Mouse (Mus musculus): ENCODE data around the gene Clip2. TPM values are rescaled to one million over a fixed set of nuclear protein-coding genes. Genes with fewer than 3 reads are reported as not detected.

Clip2 gene
- total and polyA plus RNA-seq, 3 experiments = 0.28 to 0.53 (median 0.38) TPM

DNA sequence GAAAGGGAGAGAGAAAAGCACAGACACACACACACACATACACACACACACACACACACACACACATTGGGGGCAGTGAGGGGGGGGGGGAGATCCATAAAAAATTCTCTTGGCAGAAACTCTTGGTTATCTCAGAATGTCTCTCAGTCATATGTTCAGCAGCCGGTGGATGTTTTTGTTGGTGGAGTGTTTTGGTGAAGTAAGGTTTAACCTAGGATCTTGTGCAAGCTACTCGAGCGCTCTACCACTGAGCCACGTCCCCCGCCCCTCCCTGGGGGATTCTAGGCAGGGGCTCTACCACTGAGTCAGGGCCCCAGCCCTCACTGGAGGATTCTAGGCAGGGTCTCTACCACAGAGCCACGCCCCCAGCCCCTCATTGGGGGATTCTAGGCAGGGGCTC lies 16.2 kb downstream of the Clip2 start:
- Histone ChIP-seq H3K4me1 (ENCODE audit: insufficient read depth, low read depth, low read length) (no peaks in the 10 kb centered on the region; the same call in 1 of the 2 replicates), H3K27me3 (ENCODE audit: insufficient read depth, low read length) (no peaks in the 10 kb centered on the region)
- no peak for DNase-seq (ENCODE audit: low spot score)

DNA sequence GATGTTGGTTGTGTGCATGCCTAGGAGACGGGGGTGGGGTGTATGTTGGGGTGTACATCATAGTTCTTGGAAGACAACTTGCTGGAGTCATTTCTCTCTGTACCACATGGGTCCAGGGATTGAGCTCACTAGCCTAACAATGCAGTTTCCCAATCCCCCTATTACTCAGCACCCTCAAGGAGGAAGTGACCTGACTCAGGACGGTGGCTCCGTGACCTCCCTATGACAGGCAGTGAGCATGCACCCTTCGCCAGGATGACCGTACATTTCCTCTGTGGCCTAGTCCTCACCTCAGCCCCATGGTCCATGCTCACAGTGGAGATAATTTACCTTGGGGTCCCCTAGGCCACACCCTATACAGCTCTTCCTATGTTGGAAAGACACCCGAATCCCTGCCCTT lies 19.8 kb downstream of the Clip2 start:
- Histone ChIP-seq H3K4me1 (ENCODE audit: insufficient read depth, low read depth, low read length) (no peaks in the 10 kb centered on the region; the same call in 1 of the 2 replicates), H3K36me3 (replicated peaks) (no peaks in the 10 kb centered on the region), H3K4me3 (ENCODE audit: low read depth, low read length) (no peak overlapping the region), H3K27me3 (ENCODE audit: insufficient read depth, low read length) (no peaks in the 10 kb centered on the region), H3K9me3 (replicated peaks) (no peaks in the 10 kb centered on the region)
- no peak for TF ChIP-seq CTCF (IDR thresholded peaks at IDR 0.05; ENCODE audit: low read depth, low read length)
- TF ChIP-seq GATA1 (IDR thresholded peaks at IDR 0.05; ENCODE audit: borderline replicate concordance, low read length) = no peak
- TF ChIP-seq POLR2AphosphoS5 (IDR thresholded peaks at IDR 0.05; ENCODE audit: insufficient replicate concordance, low read depth, low read length) = no peak
- TF ChIP-seq TAL1 (conservative IDR thresholded peaks at IDR 0.05; ENCODE audit: low read depth, low read length) = no peak
- no peak for TF ChIP-seq GATA2 (IDR thresholded peaks at IDR 0.05; ENCODE audit: borderline replicate concordance, low read depth, low read length)
- DNase-seq (ENCODE audit: low spot score) = no peak
- no peak for ATAC-seq (ENCODE audit: extremely low read depth, insufficient number of reproducible peaks, low FRiP score, poor library complexity, severe bottlenecking)

More for the DNA sequence above, 16.2 kb downstream of the Clip2 start:
- H3K4me3 ChIP-seq (ENCODE audit: low read depth, low read length) = no peak overlapping the region
- no peaks in the 10 kb centered on the region for H3K9me3 ChIP-seq (replicated peaks)
- TF ChIP-seq GATA1 (IDR thresholded peaks at IDR 0.05; ENCODE audit: borderline replicate concordance, low read length) = no peak
- TF ChIP-seq TAL1 (conservative IDR thresholded peaks at IDR 0.05; ENCODE audit: low read depth, low read length) = no peak
- TF ChIP-seq CTCF (IDR thresholded peaks at IDR 0.05; ENCODE audit: low read depth, low read length) = no peak
- TF ChIP-seq POLR2AphosphoS5 (IDR thresholded peaks at IDR 0.05; ENCODE audit: insufficient replicate concordance, low read depth, low read length) = no peak
- TF ChIP-seq GATA2 (IDR thresholded peaks at IDR 0.05; ENCODE audit: borderline replicate concordance, low read depth, low read length) = no peak
- ATAC-seq (ENCODE audit: extremely low read depth, insufficient number of reproducible peaks, low FRiP score, poor library complexity, severe bottlenecking) = no peak
- no peaks in the 10 kb centered on the region for H3K36me3 ChIP-seq (replicated peaks)

DNA sequence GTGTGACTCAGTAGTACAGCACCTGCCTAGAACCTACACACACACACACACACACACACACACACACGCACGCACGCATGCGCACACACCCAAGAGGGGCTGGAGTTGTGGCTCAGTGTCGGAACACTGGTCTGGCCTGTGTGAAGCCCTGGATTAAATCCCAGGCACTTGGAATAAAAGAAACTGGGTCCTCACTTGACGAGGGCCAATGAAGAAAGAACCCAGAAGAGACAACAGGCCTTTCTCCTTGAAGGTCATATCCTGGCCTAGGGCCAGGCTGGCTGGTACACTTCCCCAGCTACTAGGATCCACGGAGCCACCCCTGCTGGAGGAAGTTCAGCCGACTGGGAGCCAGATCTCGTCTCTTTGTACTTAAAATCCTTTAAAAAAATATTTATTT lies 20.6 kb downstream of the Clip2 start:
- no peak for TF ChIP-seq POLR2AphosphoS5 (IDR thresholded peaks at IDR 0.05; ENCODE audit: insufficient replicate concordance, low read depth, low read length)
- no peak for TF ChIP-seq CTCF (IDR thresholded peaks at IDR 0.05; ENCODE audit: low read depth, low read length)
- TF ChIP-seq GATA2 (IDR thresholded peaks at IDR 0.05; ENCODE audit: borderline replicate concordance, low read depth, low read length) = no peak
- no peak for TF ChIP-seq TAL1 (conservative IDR thresholded peaks at IDR 0.05; ENCODE audit: low read depth, low read length)
- no peak for TF ChIP-seq GATA1 (IDR thresholded peaks at IDR 0.05; ENCODE audit: borderline replicate concordance, low read length)
- Histone ChIP-seq H3K4me1 (ENCODE audit: insufficient read depth, low read depth, low read length) (no peaks in the 10 kb centered on the region; the same call in 1 of the 2 replicates), H3K36me3 (replicated peaks) (no peaks in the 10 kb centered on the region), H3K27me3 (ENCODE audit: insufficient read depth, low read length) (no peaks in the 10 kb centered on the region), H3K4me3 (ENCODE audit: low read depth, low read length) (no peak overlapping the region), H3K9me3 (replicated peaks) (no peaks in the 10 kb centered on the region)
- ATAC-seq (ENCODE audit: extremely low read depth, insufficient number of reproducible peaks, low FRiP score, poor library complexity, severe bottlenecking) (no peak), DNase-seq (ENCODE audit: low spot score) (no peak)

DNA sequence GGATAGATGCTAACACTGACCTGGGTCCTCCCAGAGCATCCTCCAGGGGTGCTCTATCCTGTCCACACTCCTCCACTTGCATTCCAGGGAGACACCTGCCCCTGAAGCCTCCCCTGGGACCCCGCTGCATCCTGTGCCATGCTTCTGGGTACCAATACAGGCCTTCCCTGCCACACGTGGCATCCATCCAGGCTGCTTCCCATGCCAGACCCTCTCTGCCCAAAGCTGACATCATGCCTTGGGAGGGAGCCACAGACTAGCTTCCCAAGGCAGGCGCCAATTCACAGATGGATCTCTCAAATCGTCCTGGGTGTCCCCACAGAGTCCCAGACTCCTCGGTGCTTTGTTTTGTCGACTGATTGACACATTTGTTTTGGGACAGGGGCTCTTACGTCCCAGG lies 21.4 kb downstream of the Clip2 start:
- TF ChIP-seq CTCF (IDR thresholded peaks at IDR 0.05; ENCODE audit: low read depth, low read length) (no peak), GATA1 (IDR thresholded peaks at IDR 0.05; ENCODE audit: borderline replicate concordance, low read length) (no peak), GATA2 (IDR thresholded peaks at IDR 0.05; ENCODE audit: borderline replicate concordance, low read depth, low read length) (no peak), POLR2AphosphoS5 (IDR thresholded peaks at IDR 0.05; ENCODE audit: insufficient replicate concordance, low read depth, low read length) (no peak), TAL1 (conservative IDR thresholded peaks at IDR 0.05; ENCODE audit: low read depth, low read length) (no peak)
- ATAC-seq (ENCODE audit: extremely low read depth, insufficient number of reproducible peaks, low FRiP score, poor library complexity, severe bottlenecking) (no peak), DNase-seq (ENCODE audit: low spot score) (no peak)
- Histone ChIP-seq H3K27me3 (ENCODE audit: insufficient read depth, low read length) (no peaks in the 10 kb centered on the region), H3K4me3 (ENCODE audit: low read depth, low read length) (no peak overlapping the region), H3K4me1 (ENCODE audit: insufficient read depth, low read depth, low read length) (no peaks in the 10 kb centered on the region; the same call in 1 of the 2 replicates), H3K36me3 (replicated peaks) (no peaks in the 10 kb centered on the region), H3K9me3 (replicated peaks) (no peaks in the 10 kb centered on the region)

DNA sequence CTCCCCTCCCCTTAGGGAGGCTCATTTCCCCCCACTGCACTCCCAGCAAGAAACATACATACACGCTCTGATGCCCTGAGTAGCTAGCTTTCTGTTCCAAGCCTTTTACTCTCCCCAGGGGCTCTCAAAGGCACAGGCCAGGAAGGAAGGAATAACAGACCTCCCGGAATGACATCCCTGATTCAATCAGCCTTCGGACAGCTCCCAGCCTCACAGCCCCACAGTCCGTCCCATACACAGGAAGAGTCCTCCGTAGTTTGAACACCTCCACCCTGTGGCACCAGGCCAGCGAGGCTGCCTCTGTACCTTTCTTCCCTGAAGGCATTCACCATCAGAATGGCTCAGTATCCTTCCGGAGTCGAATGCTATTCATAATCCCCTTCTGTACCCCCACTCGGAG lies 23.7 kb downstream of the Clip2 start:
- Histone ChIP-seq H3K4me1 (ENCODE audit: insufficient read depth, low read depth, low read length) (no peaks in the 10 kb centered on the region; the same call in 1 of the 2 replicates), H3K9me3 (replicated peaks) (no peaks in the 10 kb centered on the region), H3K4me3 (ENCODE audit: low read depth, low read length) (no peak overlapping the region), H3K36me3 (replicated peaks) (no peaks in the 10 kb centered on the region), H3K27me3 (ENCODE audit: insufficient read depth, low read length) (no peaks in the 10 kb centered on the region)
- no peak for ATAC-seq (ENCODE audit: extremely low read depth, insufficient number of reproducible peaks, low FRiP score, poor library complexity, severe bottlenecking)
- DNase-seq (ENCODE audit: low spot score) = no peak
- no peak for TF ChIP-seq TAL1 (conservative IDR thresholded peaks at IDR 0.05; ENCODE audit: low read depth, low read length)

DNA sequence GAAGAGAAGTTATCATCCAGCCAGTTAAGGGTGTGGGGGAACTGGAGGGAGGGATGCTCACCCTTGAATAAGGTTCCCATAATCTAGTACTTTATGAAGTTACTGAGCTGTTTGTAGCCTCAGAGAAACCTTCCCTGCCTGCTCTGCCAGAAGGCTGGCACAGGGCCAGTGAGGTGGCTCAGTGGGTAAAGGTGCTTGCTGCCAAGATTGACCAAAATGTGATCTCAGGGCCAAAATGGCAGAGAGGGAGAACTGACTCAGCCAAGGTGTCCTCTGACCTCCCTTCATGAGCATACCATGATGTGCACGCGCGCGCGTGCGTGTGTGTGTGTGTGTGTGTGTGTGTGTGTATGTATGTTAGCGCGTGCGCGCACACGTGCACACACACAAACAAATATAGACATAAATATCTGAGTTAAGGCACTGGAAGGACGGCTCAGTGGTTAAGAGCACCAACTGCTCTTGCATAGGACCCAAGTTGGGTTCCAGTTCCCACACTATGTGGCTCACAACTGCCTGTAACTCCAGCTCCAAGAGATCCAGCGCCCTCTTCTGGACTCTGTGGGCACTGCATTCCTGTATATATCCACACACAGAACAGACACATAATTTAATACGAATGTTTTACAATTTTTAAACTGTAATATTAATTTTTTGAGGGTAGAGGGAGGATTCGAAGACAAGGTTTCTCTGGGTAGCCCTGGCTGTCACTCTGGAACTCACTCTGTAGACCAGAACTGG lies 26.1 kb downstream of the Clip2 start:
- DNase-seq (ENCODE audit: low spot score) (no peak), ATAC-seq (ENCODE audit: extremely low read depth, insufficient number of reproducible peaks, low FRiP score, poor library complexity, severe bottlenecking) (no peak)
- peaks cover 6% of the 10 kb centered on the region for H3K4me1 ChIP-seq (ENCODE audit: insufficient read depth, low read depth, low read length)
- no peaks in the 10 kb centered on the region for H3K36me3 ChIP-seq (replicated peaks)
- H3K4me3 ChIP-seq (ENCODE audit: low read depth, low read length) = no peak overlapping the region
- H3K9me3 ChIP-seq (replicated peaks) = no peaks in the 10 kb centered on the region
- TF ChIP-seq GATA2 (IDR thresholded peaks at IDR 0.05; ENCODE audit: borderline replicate concordance, low read depth, low read length) (no peak), POLR2AphosphoS5 (IDR thresholded peaks at IDR 0.05; ENCODE audit: insufficient replicate concordance, low read depth, low read length) (no peak), GATA1 (IDR thresholded peaks at IDR 0.05; ENCODE audit: borderline replicate concordance, low read length) (no peak), CTCF (IDR thresholded peaks at IDR 0.05; ENCODE audit: low read depth, low read length) (no peak), TAL1 (conservative IDR thresholded peaks at IDR 0.05; ENCODE audit: low read depth, low read length) (no peak)
- no peaks in the 10 kb centered on the region for H3K27me3 ChIP-seq (ENCODE audit: insufficient read depth, low read length)

Measured in G1E (cell line).